Mouse (Mus musculus) left cerebral cortex, adult 2 months (tissue): Measurements from ENCODE around the gene Eps8l3. TPM values are rescaled to one million over a fixed set of nuclear protein-coding genes. Genes with fewer than 3 reads are reported as not detected.

ENCODE experiments used
- DNase-seq, 2 experiments: peaks; one replicate each; pipeline ENCODE4 v3.0.0; 2021 to 2022; ENCODE audit warnings: low spot score in 2 of 2, mixed read lengths in 1 of 2; ENCODE audit errors: extremely low spot score in 1 of 2
- H3K27ac ChIP-seq: fragments of 200-600 bp; 2 replicates; pipeline ENCODE4 v1.8.1; 2022
- H3K4me3 ChIP-seq: fragments of 200-600 bp; 2 replicates; pipeline ENCODE4 v1.8.1; 2022
- CTCF ChIP-seq: fragments of 200-600 bp; IDR thresholded peaks from 2 replicates; pipeline ENCODE4 v1.8.1; 2022; ENCODE audit warnings: antibody characterized with exemption, mild to moderate bottlenecking, moderate library complexity
- intact Hi-C: fragments of 180-260 bp; cut with DNase I; formaldehyde crosslinking; loops from one replicate; pipeline ENCODE4 v1.15.1; 2025
- long read RNA-seq, 2 experiments: library from polyadenylated mRNA; stranded (forward); transcript quantifications; one replicate each; pipeline ENCODE4 v2.0.0; 2021; ENCODE audit warnings: borderline mapping rate in 2 of 2
- total RNA-seq, 2 experiments: library from RNA; stranded (reverse); gene quantifications; 2 replicates each; pipeline ENCODE4 v1.2.3; 2021

Gene Eps8l3
- not detected for total RNA-seq
- long read RNA-seq, experiment 1, result 0 reads
- long read RNA-seq, experiment 2, result 0 reads

DNA sequence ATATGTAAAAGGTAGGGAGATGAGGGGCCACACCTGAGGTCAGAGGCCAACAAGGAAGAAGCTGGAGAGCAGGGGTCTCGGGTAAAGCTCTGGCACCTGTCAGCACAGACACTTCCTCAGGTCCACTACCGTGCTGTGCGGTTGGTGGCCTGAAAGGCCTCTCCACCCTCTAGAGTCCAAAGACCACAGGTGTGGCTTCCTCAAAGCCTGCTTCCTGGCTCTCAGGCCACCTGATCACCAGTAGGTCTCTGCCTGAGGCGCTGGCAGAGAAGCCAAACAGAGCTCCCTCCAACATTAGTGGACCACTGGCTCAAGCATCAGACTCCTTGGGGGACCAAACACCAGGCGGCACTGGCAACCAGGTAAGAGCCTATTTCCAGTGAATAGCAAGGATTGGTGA is at the start of gene Eps8l3:
Gene Eps8l3, plus strand, starts transcription at position 225 of the 400 bp plus-strand sequence.
- TF ChIP-seq CTCF, result no peak
- no peak for DNase-seq
- intact Hi-C loops, result no loop called here
- H3K27ac ChIP-seq, result no peak within 1 kb of the TSS
- H3K4me3 ChIP-seq, result no peak within 1 kb of the TSS

DNA sequence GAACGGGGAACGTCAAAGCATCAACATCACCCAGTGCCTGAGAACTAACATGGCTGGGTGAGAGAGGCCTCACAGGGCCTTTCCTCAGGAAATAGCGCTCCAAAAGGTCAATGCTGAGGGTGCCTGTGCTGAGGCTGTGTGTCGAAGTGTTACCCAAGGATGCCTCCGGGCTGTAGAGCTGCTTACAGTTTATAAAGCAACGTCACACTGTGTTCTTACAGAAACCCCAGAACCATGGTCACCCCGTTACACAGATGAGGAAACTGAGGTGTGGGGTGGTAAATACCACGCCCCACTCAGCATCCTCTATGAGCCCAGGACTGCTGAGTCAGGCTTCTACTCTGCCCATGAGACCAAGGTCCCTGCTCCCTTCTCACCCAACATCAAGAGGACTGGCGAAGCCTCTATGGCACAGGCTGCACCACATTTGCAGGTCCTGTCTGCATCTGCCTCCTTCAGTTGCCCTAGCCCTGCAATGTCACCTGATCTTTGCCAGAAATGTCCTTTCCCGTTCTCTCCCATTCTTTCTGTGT is 49.1 kb upstream of the Eps8l3 start:
- no peak for TF ChIP-seq CTCF
- Histone ChIP-seq H3K4me3 (no peak overlapping the region), H3K27ac (no peak overlapping the region)
- no peak for DNase-seq
- intact Hi-C loops, result no loop called here

DNA sequence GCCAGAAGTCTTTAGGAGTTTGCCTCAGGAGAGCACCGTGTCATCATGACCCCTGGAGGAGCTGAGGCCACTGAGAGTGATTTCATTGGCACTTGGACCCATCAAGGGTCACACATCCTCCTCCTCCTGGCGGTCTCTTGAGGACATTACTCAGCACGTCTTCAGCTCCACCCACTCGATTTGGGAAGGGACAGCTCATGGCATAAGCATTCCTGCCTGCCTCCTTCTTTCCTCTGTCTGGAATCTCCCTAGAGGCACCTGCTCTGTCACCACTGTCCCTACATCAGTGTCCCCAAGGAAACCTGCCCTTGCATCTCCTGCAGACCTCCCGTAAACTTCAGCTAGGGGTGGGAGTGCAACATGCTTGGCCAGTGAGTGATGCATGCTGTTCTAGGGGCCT is 48.5 kb upstream of the Eps8l3 start:
- TF ChIP-seq CTCF, result no peak; the same call in 1 of the 2 replicates
- no peak overlapping the region for H3K4me3 ChIP-seq
- intact Hi-C loops, result no loop called here

DNA sequence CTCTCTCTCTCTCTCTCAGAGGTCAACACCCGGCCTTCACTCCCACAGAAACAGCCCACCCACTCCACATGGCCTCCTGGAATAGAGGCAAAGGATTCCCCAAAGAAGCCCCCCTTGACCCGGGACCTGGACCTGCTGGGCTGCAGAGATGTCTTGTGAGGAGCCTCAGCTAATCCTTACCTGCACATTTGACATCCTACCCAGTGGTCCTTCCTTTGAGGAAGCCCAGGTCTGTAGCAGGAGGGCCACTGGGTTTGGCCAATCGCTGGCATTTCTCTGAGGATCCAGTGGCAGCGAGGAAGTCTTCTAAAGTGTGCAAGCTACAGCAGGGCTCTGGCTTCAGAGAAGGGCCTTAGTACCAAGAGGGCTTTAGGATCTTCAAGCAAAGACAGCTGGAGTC is 48.0 kb upstream of the Eps8l3 start:
- no peak for DNase-seq
- no peak overlapping the region for H3K4me3 ChIP-seq
- intact Hi-C loops, result no loop called here

More for the DNA sequence above, 48.5 kb upstream of the Eps8l3 start:
- H3K27ac ChIP-seq, result no peak overlapping the region
- DNase-seq, result no peak

DNA sequence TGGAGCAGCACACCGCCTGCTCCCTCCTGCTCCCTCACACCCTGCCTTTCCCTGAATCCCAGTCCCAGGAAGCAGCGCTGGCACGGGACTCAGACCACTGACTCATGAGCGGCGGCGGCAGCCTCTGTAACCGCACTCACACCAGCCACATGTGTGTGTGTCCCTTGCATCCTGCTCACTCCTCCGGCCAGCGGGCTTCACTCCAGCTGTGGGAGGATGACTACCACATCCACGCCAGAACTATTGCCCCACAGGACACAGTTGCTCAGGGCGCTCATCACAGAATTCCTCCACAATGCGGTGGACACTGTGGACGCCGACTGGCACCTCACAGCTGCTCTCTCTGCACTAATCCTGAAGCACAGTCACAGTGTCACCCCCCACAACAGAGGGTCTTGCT is 47.4 kb upstream of the Eps8l3 start:
- intact Hi-C loops, result no loop called here
- no peak for DNase-seq
- no peak overlapping the region for H3K27ac ChIP-seq
- no peak for TF ChIP-seq CTCF
- H3K4me3 ChIP-seq, result no peak overlapping the region

More for the DNA sequence above, 48.0 kb upstream of the Eps8l3 start:
- TF ChIP-seq CTCF, result no peak
- no peak overlapping the region for H3K27ac ChIP-seq

DNA sequence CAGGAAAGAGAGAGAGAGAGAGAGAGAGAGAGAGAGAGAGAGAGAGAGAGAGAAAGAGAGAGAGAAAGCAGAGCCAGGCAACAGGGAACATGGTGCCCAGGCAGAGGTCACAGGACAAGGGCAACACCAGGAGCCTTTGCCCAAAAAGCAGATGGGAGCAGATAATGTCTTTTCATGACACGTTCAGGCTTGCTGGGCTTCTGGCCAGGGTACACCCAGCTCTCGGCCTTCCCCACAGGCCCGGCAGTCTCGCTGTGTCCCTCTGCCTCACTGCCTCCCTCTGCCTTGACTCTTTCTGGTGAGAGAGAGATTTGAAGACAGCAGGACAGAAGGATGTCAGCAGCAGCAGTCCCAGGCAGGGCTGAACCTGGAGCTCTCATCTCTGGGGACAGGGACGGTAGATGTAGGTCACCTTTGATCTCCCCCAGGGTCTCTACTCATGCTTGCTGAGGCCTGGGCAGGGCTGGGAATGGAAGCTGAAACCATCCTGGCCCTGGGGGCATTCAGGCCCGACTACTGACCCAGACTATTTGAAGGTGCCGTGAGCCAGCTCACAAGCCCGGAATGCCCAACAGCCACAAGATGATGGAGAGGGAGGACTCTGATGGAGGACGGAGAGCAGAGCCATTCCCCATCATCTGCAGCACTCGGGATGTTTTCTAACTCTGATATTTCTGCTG is 45.0 kb upstream of the Eps8l3 start:
- Histone ChIP-seq H3K4me3 (no peak overlapping the region), H3K27ac (no peak overlapping the region)
- intact Hi-C loops, result no loop called here
- DNase-seq, result no peak
- no peak for TF ChIP-seq CTCF

DNA sequence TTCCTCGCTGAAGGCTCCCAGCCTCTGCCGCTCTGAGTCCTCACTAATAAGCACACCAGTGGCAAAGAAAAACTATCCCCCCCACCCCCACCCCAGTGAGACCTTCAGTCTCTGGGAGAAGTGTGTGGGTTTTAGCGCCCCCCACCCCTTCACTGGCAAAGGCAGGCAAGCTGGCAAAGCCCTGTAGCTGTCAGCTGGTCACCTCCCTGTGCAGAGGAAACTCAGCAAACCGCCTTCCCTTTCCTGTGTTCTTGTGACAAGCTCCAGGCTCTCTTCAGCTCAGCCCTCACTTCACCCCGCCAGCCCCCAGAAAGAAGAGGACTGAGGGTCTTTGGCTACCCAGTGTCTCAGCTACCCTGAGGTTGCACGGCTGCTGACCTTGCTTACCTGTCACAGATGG is 44.4 kb upstream of the Eps8l3 start:
- TF ChIP-seq CTCF, result no peak
- intact Hi-C loops, result no loop called here

DNA sequence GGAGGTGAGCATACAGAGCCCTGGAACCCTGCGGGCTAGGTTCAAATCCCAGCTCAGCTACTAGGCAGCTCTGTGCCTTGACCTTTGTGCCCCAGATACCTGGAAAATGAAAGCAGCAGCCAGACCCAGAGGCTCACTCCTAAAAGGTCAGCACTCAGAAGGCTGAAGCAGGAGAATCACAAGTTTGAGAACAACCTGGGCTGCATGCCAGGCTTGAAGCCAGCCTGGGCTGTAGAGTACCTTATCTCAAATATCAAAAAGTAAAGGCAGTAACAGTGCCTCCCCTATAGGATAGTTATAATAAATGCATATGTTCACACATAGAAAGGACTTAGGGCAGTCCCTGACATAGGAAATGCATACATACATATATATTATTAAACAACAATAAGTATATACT is 43.7 kb upstream of the Eps8l3 start:
- no peak for TF ChIP-seq CTCF
- no peak for DNase-seq
- intact Hi-C loops, result no loop called here
- Histone ChIP-seq H3K4me3 (no peak overlapping the region), H3K27ac (no peak overlapping the region)

More for the DNA sequence above, 44.4 kb upstream of the Eps8l3 start:
- Histone ChIP-seq H3K4me3 (no peak overlapping the region), H3K27ac (no peak overlapping the region)
- DNase-seq, result no peak

DNA sequence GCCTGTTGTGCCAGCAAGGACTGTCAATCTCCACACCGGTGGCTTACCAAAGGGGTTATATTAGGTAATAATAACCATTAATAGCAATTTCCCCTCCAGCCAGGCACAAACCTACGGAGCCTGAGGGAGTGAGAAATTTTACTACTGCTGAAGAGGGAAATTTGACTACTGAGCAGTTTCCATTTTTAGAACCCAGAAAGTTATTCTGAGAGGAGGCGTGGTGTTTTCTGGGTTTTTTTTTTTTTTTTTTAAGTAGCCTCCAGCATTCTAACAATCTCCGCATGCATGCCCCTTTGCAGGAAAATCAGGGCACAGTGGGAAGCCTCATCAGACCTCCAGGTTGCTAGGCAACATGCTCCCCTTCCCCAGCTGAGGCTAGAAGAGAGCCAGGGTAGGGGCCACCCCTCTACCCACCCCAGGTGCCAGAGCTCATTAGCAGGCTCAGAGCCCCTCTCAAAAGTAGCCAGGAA is 43.1 kb upstream of the Eps8l3 start:
- no peak overlapping the region; the same call in 1 of the 2 replicates for H3K27ac ChIP-seq
- DNase-seq, result no peak
- TF ChIP-seq CTCF, result no peak
- intact Hi-C loops, result no loop called here
- H3K4me3 ChIP-seq, result no peak overlapping the region

DNA sequence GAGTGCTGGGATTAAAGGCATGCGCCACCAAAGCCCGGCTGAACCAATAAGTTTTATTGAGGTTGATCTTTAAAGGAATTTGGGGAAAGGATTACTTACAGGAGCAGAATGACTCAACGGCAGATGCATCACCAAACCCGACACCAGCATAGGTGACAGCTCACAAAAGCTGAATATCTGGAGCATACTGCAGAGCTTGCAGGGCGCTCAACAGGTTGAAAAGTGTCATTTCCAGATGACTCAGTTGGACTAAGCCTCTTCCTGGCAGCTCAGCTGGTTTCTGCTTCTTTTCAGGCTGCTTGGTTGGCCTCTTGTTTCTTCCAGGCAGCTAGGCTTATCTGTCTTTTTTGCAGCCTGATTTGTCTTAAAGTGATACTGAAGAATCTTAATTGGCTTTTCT is 41.7 kb upstream of the Eps8l3 start:
- no peak for DNase-seq
- intact Hi-C loops, result no loop called here
- TF ChIP-seq CTCF, result no peak
- H3K27ac ChIP-seq, result no peak overlapping the region
- no peak overlapping the region for H3K4me3 ChIP-seq

DNA sequence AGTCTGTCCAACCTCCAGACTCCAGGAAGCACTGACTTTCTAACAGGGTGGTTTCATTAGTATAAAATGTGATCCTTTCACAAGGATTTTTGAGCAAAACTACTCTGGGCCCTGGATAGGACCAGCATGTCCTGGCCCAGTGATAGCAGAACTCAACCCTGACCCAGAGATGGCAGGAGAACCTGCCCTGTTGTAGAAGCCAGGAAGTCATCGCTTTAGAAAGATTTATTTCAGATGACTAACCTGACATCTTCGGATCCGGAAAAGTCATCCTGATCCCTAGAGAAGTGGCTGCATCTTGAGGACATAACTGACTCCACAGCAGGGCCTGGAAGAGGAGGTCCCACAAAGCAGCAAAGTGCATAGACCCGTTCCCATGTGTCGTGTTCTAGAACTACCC is 37.2 kb upstream of the Eps8l3 start:
- no peak for DNase-seq
- H3K4me3 ChIP-seq, result no peak overlapping the region
- intact Hi-C loops, result no loop called here
- no peak overlapping the region for H3K27ac ChIP-seq
- no peak for TF ChIP-seq CTCF

DNA sequence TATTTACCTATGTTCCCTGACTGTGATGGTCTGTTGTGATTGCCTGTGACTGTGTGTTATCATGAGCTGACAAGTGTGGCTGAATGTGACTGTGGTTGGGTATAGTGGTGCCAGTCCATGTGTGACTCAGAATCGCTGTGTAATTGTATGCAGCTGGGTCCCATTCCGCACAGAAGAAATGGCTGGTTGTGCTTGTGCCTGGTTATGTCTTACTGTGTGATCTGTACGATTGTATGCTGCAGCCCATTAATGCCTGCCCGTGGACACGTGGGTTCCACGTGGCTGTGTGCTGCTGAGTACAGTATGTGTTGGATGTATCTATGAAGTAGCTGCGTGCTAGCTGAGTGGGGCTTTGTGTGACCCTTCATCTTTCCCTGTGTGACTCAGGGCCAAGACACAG is 36.2 kb upstream of the Eps8l3 start:
- DNase-seq, result no peak
- Histone ChIP-seq H3K4me3 (no peak overlapping the region), H3K27ac (no peak overlapping the region)
- TF ChIP-seq CTCF, result no peak
- intact Hi-C loops, result no loop called here

DNA sequence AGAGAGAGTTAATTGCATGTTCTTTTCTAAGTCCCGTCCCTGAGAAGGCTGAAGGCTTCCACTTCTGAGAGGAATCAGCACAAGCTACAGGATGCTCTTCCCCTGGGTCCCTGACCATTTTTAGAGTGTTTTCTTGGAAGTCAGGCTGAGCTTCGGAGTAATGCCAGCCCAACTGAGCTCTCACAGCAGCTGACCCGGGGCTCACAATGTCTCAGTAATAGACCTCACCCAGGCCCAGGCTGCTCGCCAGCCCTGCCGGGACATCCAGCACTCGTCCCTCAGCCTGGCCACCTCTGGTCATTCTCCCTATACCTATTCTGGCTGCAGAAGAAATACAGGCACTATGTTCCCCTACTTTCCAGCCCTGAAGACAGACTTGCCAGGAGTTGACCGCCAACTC is 35.7 kb upstream of the Eps8l3 start:
- Histone ChIP-seq H3K4me3 (no peak overlapping the region), H3K27ac (no peak overlapping the region)
- DNase-seq, result no peak
- intact Hi-C loops, result no loop called here
- no peak for TF ChIP-seq CTCF
